Mouse (Mus musculus): ENCODE data around the gene Ptprn2.

DNA sequence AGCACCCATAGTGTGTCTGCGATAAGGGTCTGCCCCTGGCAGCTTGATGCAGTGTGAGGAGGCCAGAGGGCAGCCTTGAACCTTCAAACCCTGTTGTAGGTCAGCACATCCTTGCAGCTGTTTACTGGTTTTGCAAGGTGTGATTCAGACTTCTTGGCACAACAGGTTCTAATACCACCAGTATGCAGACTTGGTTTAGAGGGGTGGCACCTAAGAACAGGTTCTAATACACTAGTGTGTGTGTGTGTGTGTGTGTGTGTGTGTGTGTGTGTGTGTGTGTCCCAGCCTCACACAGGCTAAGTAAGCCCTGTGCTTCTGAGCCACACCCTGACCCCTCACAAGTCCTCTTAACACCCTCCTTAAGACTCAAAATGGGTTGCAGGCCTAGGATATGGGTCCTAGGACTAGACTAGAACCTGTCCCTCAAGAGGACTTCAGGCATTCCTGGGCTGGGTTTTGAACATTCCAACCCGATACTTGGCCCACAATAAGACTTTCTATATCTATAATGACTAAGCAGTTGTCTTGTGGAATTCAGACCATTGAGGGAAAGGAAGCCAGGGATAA is 770.3 kb downstream of the Ptprn2 start:
- TF ChIP-seq CTCF (IDR thresholded peaks at IDR 0.05; ENCODE audit: control insufficient read depth, insufficient read depth, insufficient replicate concordance, low read depth, low read length) (no peak), POLR2A (IDR thresholded peaks at IDR 0.05; ENCODE audit: control insufficient read depth, low read depth, low read length) (no peak)
